Mouse (Mus musculus) heart, embryonic 10.5 days (tissue): ENCODE measurements around the gene Prkd3. TPM values are rescaled to one million over a fixed set of nuclear protein-coding genes. Genes with fewer than 3 reads are reported as not detected.

Experiments
- DNase-seq: peaks from one replicate; pipeline ENCODE4 v3.0.0-alpha.2; 2017; ENCODE audit warnings: low spot score
- H3K27ac ChIP-seq: fragments of 300-500 bp; sonication (generic); 2 replicates; pipeline ENCODE4 v1.5.1; 2016; ENCODE audit warnings: mild to moderate bottlenecking
- H3K27me3 ChIP-seq: fragments of 300-500 bp; sonication (generic); 2 replicates; pipeline ENCODE4 v1.6.1; 2016; ENCODE audit warnings: mild to moderate bottlenecking; ENCODE audit not compliant: poor library complexity, insufficient read depth, severe bottlenecking
- H3K36me3 ChIP-seq: fragments of 300-500 bp; sonication (generic); 2 replicates; pipeline ENCODE4 v1.6.1; 2016; ENCODE audit warnings: mild to moderate bottlenecking, moderate library complexity
- H3K4me1 ChIP-seq: fragments of 300-500 bp; sonication (generic); 2 replicates; pipeline ENCODE4 v1.6.1; 2016; ENCODE audit warnings: mild to moderate bottlenecking
- H3K4me3 ChIP-seq: fragments of 300-500 bp; sonication (generic); 2 replicates; pipeline ENCODE4 v1.5.1; 2016; ENCODE audit warnings: mild to moderate bottlenecking, moderate library complexity
- H3K9me3 ChIP-seq: fragments of 300-500 bp; sonication (generic); 2 replicates; pipeline ENCODE4 v1.6.1; 2016; ENCODE audit warnings: mild to moderate bottlenecking, moderate library complexity
- WGBS: fragments of 180-500 bp; shearing (Covaris S2); methylation state at CpG from one replicate; pipeline ENCODE4 v1.1.7; 2016; 5-methylcytosine and 5-hydroxymethylcytosine counted together
- polyA plus RNA-seq: library from polyadenylated mRNA; unstranded; fragments of >200 nt; fragmentation: Nextera tagmentation; extraction: Ambion mirVana; gene quantifications from 2 replicates; pipeline ENCODE4 v1.2.1, GENCODE M21; 2016

The Prkd3 gene
- polyA plus RNA-seq, 1 experiment from 2014 or later: 32.8 TPM

- WGBS: 83% methylated on average over 8 of the region's 8 CpGs
- no peak overlapping the region for H3K4me3 ChIP-seq
- no peak for DNase-seq
- no peak overlapping the region for H3K27ac ChIP-seq
- H3K9me3 ChIP-seq: no peaks in the 10 kb centered on the region
- peaks cover 4% of the 10 kb centered on the region; the same call in 1 of the 2 replicates for H3K36me3 ChIP-seq
- no peaks in the 10 kb centered on the region for H3K27me3 ChIP-seq
- no peaks in the 10 kb centered on the region for H3K4me1 ChIP-seq
Measured at GRCm38 (mm10) chr17:78994382-78994781, 26.2 kb downstream of the Prkd3 start.

GRCm38 (mm10) chr17:78993670-78994069 lies 26.9 kb downstream of the Prkd3 start:
- 76% methylated on average over 2 of the region's 2 CpGs for WGBS
- H3K27me3 ChIP-seq: no peaks in the 10 kb centered on the region
- H3K4me3 ChIP-seq: no peak overlapping the region
- H3K27ac ChIP-seq: no peak overlapping the region
- no peak for DNase-seq
- H3K36me3 ChIP-seq: peaks cover 4% of the 10 kb centered on the region; the same call in 1 of the 2 replicates
- no peaks in the 10 kb centered on the region for H3K9me3 ChIP-seq
- H3K4me1 ChIP-seq: no peaks in the 10 kb centered on the region

GRCm38 (mm10) chr17:78992303-78993027 lies 28.2 kb downstream of the Prkd3 start:
- 76% methylated on average over 9 of the region's 9 CpGs for WGBS
- Histone ChIP-seq H3K36me3 (peaks cover 4% of the 10 kb centered on the region; the same call in 1 of the 2 replicates), H3K27ac (no peak overlapping the region), H3K9me3 (no peaks in the 10 kb centered on the region), H3K27me3 (no peaks in the 10 kb centered on the region), H3K4me3 (no peak overlapping the region), H3K4me1 (no peaks in the 10 kb centered on the region)
- DNase-seq: no peak

GRCm38 (mm10) chr17:78991549-78991948 lies 29.1 kb downstream of the Prkd3 start:
- Histone ChIP-seq H3K4me1 (no peaks in the 10 kb centered on the region), H3K4me3 (no peak overlapping the region), H3K27ac (no peak overlapping the region), H3K9me3 (no peaks in the 10 kb centered on the region), H3K36me3 (peaks cover 4% of the 10 kb centered on the region; the same call in 1 of the 2 replicates), H3K27me3 (no peaks in the 10 kb centered on the region)
- no peak for DNase-seq
- WGBS: 96% methylated on average over 2 of the region's 2 CpGs

GRCm38 (mm10) chr17:78989015-78989414 lies 31.6 kb downstream of the Prkd3 start:
- no peaks in the 10 kb centered on the region for H3K27me3 ChIP-seq
- 82% methylated on average over 8 of the region's 8 CpGs for WGBS
- no peak overlapping the region for H3K4me3 ChIP-seq
- no peak overlapping the region for H3K27ac ChIP-seq
- no peaks in the 10 kb centered on the region for H3K9me3 ChIP-seq
- no peak for DNase-seq
- peaks cover 11% of the 10 kb centered on the region for H3K4me1 ChIP-seq
- peaks cover 9% of the 10 kb centered on the region; the same call in 1 of the 2 replicates for H3K36me3 ChIP-seq

GRCm38 (mm10) chr17:78983736-78984135 lies 36.9 kb downstream of the Prkd3 start:
- Histone ChIP-seq H3K4me1 (peaks cover 11% of the 10 kb centered on the region), H3K27me3 (no peaks in the 10 kb centered on the region), H3K36me3 (peaks cover 40% of the 10 kb centered on the region), H3K4me3 (0 out of 2 replicates have a peak overlapping the region, but pooled peaks have one; percentile 29), H3K27ac (no peak overlapping the region), H3K9me3 (no peaks in the 10 kb centered on the region)
- no peak for DNase-seq
- WGBS: 82% methylated on average over 3 of the region's 3 CpGs

GRCm38 (mm10) chr17:78983166-78983565 lies 37.5 kb downstream of the Prkd3 start:
- 93% methylated on average over 8 of the region's 8 CpGs for WGBS
- Histone ChIP-seq H3K4me1 (peaks cover 11% of the 10 kb centered on the region), H3K27ac (no peak overlapping the region), H3K36me3 (peaks cover 43% of the 10 kb centered on the region), H3K9me3 (no peaks in the 10 kb centered on the region), H3K4me3 (no peak overlapping the region), H3K27me3 (no peaks in the 10 kb centered on the region)
- DNase-seq: no peak

- peaks cover 61% of the 10 kb centered on the region for H3K36me3 ChIP-seq
- DNase-seq: no peak
- no peak overlapping the region for H3K27ac ChIP-seq
- no peaks in the 10 kb centered on the region for H3K27me3 ChIP-seq
- WGBS: 86% methylated on average over 3 of the region's 3 CpGs
- no peaks in the 10 kb centered on the region for H3K4me1 ChIP-seq
- no peaks in the 10 kb centered on the region for H3K9me3 ChIP-seq
- H3K4me3 ChIP-seq: no peak overlapping the region
Measured at GRCm38 (mm10) chr17:78968500-78968899, 52.1 kb downstream of the Prkd3 start.

- H3K9me3 ChIP-seq: no peaks in the 10 kb centered on the region
- 89% methylated on average over 11 of the region's 11 CpGs for WGBS
- H3K36me3 ChIP-seq: peaks cover 62% of the 10 kb centered on the region
- H3K4me1 ChIP-seq: no peaks in the 10 kb centered on the region
- no peak for DNase-seq
- H3K27me3 ChIP-seq: no peaks in the 10 kb centered on the region
- no peak overlapping the region for H3K27ac ChIP-seq
- H3K4me3 ChIP-seq: no peak overlapping the region
Measured at GRCm38 (mm10) chr17:78966092-78966883, 54.3 kb downstream of the Prkd3 start.

- H3K4me3 ChIP-seq: no peak overlapping the region
- no peaks in the 10 kb centered on the region for H3K27me3 ChIP-seq
- no peak for DNase-seq
- no peaks in the 10 kb centered on the region for H3K4me1 ChIP-seq
- 100% methylated on average over 1 of the region's 1 CpGs for WGBS
- H3K27ac ChIP-seq: no peak overlapping the region
- no peaks in the 10 kb centered on the region for H3K9me3 ChIP-seq
- peaks cover 68% of the 10 kb centered on the region for H3K36me3 ChIP-seq
Measured at GRCm38 (mm10) chr17:78964387-78964786, 56.2 kb downstream of the Prkd3 start.

GRCm38 (mm10) chr17:78959473-78959872 lies 61.1 kb downstream of the Prkd3 start:
- H3K4me3 ChIP-seq: no peak overlapping the region
- peaks cover 79% of the 10 kb centered on the region for H3K36me3 ChIP-seq
- H3K27me3 ChIP-seq: no peaks in the 10 kb centered on the region
- WGBS: 83% methylated on average over 6 of the region's 6 CpGs
- no peaks in the 10 kb centered on the region for H3K9me3 ChIP-seq
- no peaks in the 10 kb centered on the region for H3K4me1 ChIP-seq
- no peak for DNase-seq
- no peak overlapping the region for H3K27ac ChIP-seq

- no peaks in the 10 kb centered on the region for H3K27me3 ChIP-seq
- peaks cover 86% of the 10 kb centered on the region for H3K36me3 ChIP-seq
- H3K4me3 ChIP-seq: no peak overlapping the region
- no peaks in the 10 kb centered on the region for H3K4me1 ChIP-seq
- H3K9me3 ChIP-seq: no peaks in the 10 kb centered on the region
- no peak for DNase-seq
- 86% methylated on average over 8 of the region's 8 CpGs for WGBS
- H3K27ac ChIP-seq: no peak overlapping the region
Measured at GRCm38 (mm10) chr17:78953240-78953639, 67.4 kb downstream of the Prkd3 start.

- Histone ChIP-seq H3K9me3 (no peaks in the 10 kb centered on the region), H3K4me3 (no peak overlapping the region), H3K27me3 (no peaks in the 10 kb centered on the region), H3K27ac (no peak overlapping the region), H3K36me3 (peaks cover 92% of the 10 kb centered on the region), H3K4me1 (no peaks in the 10 kb centered on the region)
- no peak for DNase-seq
- WGBS: 93% methylated on average over 5 of the region's 5 CpGs
Measured at GRCm38 (mm10) chr17:78952070-78952469, 68.5 kb downstream of the Prkd3 start.
